Mouse (Mus musculus): Measurements from ENCODE around the gene Golga2. TPM values are rescaled to one million over a fixed set of nuclear protein-coding genes. Genes with fewer than 3 reads are reported as not detected.

Golga2 gene
- polyA plus RNA-seq, 1 experiment, result 36.3 TPM

- Histone ChIP-seq H3ac (ENCODE audit: control insufficient read depth, insufficient read length, low read depth) (no peak overlapping the region), H3K79me2 (ENCODE audit: control insufficient read depth, insufficient read depth) (no peaks in the 10 kb centered on the region), H3K27me3 (ENCODE audit: control insufficient read depth, insufficient read depth, insufficient read length) (no peaks in the 10 kb centered on the region), H3K4me3 (ENCODE audit: insufficient read depth, poor library complexity, severe bottlenecking) (no peak overlapping the region), H3K36me3 (ENCODE audit: control insufficient read depth, insufficient read depth) (peaks cover 40% of the 10 kb centered on the region), H3K79me3 (ENCODE audit: low read depth) (no peaks in the 10 kb centered on the region)
- TF ChIP-seq MYOG (IDR thresholded peaks at IDR 0.05; ENCODE audit: control insufficient read depth, extremely low read depth, insufficient read length) (no peak), FOSL1 (IDR thresholded peaks at IDR 0.05; ENCODE audit: insufficient read depth, low read length, poor library complexity, severe bottlenecking) (no peak), USF1 (IDR thresholded peaks at IDR 0.05; ENCODE audit: low read depth) (no peak), MAX (IDR thresholded peaks at IDR 0.05) (no peak), CTCF (IDR thresholded peaks at IDR 0.05; ENCODE audit: control insufficient read depth, insufficient read depth, insufficient read length) (no peak), MYOD1 (IDR thresholded peaks at IDR 0.05; ENCODE audit: control insufficient read depth, insufficient read length, low read depth) (no peak), CEBPB (IDR thresholded peaks at IDR 0.05; ENCODE audit: low read depth) (no peak)
These were observed 40.4 kb upstream of the Golga2 start for GRCm38 (mm10) chr2:32246741-32247140.

DNA sequence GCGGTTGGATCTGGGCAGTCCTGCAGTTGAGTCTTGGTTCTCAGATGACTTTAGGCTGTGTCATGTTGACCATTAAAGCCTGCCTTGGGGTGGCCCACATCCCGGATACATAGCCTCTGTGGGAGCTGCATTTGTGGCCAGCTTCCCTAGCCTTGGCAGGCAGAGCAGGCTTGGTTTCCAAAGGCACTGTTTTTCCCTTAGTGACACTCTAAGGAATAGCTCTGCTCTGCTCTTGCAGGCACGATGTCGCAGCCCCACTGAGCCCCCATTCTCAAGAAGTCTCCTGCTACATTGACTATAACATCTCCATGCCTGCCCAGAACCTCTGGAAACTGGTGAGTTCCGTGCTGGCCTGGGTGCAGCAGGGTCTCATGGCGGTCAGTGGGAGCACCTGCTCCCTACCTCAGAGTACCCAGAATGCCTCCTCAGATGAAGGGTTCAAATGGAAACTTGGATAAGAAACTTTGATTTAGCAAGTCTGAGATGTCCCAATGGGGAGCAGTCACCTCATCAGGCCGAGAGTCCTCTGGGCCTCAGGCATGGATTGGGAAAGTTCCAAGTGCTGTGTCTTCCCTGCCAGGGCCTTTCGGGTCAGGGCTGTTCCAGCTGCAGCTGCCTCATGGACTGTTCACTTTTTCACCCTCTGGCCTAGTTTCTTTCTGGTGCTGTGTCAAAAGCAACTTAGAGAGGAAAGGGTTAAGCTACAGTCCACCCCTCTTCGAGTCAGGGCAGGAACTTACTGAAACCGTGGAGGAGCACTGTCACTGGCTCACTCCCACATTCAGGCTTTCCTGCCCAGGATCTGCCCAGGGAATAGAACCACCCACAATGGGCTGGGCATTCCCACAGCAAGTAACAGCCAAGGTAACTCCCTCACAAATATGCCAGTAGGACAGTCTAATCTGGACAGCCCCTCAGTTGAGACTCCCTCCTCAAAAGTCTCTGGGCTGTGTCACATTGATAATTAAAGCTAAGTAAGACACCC, 38.5 kb upstream of the Golga2 start:
- no peaks in the 10 kb centered on the region for H3K79me3 ChIP-seq (ENCODE audit: low read depth)
- no peaks in the 10 kb centered on the region for H3K27me3 ChIP-seq (ENCODE audit: control insufficient read depth, insufficient read depth, insufficient read length)
- no peaks in the 10 kb centered on the region for H3K79me2 ChIP-seq (ENCODE audit: control insufficient read depth, insufficient read depth)
- no peak overlapping the region for H3ac ChIP-seq (ENCODE audit: control insufficient read depth, insufficient read length, low read depth)
- TF ChIP-seq MYOD1 (IDR thresholded peaks at IDR 0.05; ENCODE audit: control insufficient read depth, insufficient read length, low read depth) (no peak), USF1 (IDR thresholded peaks at IDR 0.05; ENCODE audit: low read depth) (no peak), MAX (IDR thresholded peaks at IDR 0.05) (no peak), CEBPB (IDR thresholded peaks at IDR 0.05; ENCODE audit: low read depth) (no peak), FOSL1 (IDR thresholded peaks at IDR 0.05; ENCODE audit: insufficient read depth, low read length, poor library complexity, severe bottlenecking) (no peak), CTCF (IDR thresholded peaks at IDR 0.05; ENCODE audit: control insufficient read depth, insufficient read depth, insufficient read length) (no peak)
- no peak overlapping the region for H3K4me3 ChIP-seq (ENCODE audit: insufficient read depth, poor library complexity, severe bottlenecking)
- peaks cover 54% of the 10 kb centered on the region for H3K36me3 ChIP-seq (ENCODE audit: control insufficient read depth, insufficient read depth)

DNA sequence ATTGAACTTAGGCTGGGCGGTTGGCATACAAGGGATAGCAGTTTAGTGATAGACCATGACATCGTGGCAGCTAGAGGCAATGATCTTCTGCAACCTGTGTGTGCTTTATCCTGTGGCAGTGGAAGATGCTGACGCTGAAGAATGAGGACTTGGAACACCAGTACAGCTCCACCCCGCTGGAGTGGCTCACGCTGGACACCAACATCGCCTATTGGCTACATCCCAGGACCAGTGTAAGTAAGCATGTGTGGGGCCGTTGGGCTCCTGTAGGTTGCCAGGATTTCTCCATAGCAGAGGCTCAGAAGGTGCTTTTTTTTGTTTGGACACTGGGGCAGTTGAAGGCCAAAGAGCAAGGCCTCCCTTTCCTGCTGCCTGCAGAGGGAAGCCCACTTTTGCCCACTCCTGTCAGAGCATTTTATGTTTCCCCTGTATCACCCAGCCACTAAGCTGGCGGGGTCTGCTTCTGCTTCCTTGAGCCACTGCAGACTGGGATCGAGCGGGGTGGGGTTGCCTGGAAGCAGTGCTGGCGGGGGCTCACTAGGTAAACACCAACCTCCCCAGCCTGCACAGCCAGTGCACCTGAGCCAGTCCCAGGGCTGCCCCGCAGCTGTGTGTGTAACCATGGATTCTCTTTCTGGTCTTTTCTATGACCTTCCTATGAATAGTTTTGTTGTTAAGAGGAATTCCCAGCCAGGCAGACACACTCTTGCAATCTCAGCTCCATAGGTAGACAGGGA, 35.2 kb upstream of the Golga2 start:
- Histone ChIP-seq H3K4me3 (ENCODE audit: insufficient read depth, poor library complexity, severe bottlenecking) (no peak overlapping the region), H3K27me3 (ENCODE audit: control insufficient read depth, insufficient read depth, insufficient read length) (no peaks in the 10 kb centered on the region), H3K79me3 (ENCODE audit: low read depth) (no peaks in the 10 kb centered on the region), H3K79me2 (ENCODE audit: control insufficient read depth, insufficient read depth) (no peaks in the 10 kb centered on the region), H3ac (ENCODE audit: control insufficient read depth, insufficient read length, low read depth) (no peak overlapping the region), H3K36me3 (ENCODE audit: control insufficient read depth, insufficient read depth) (peaks cover 56% of the 10 kb centered on the region)
- TF ChIP-seq MYOG (IDR thresholded peaks at IDR 0.05; ENCODE audit: control insufficient read depth, extremely low read depth, insufficient read length) (no peak), CTCF (IDR thresholded peaks at IDR 0.05; ENCODE audit: control insufficient read depth, insufficient read depth, insufficient read length) (no peak)

DNA sequence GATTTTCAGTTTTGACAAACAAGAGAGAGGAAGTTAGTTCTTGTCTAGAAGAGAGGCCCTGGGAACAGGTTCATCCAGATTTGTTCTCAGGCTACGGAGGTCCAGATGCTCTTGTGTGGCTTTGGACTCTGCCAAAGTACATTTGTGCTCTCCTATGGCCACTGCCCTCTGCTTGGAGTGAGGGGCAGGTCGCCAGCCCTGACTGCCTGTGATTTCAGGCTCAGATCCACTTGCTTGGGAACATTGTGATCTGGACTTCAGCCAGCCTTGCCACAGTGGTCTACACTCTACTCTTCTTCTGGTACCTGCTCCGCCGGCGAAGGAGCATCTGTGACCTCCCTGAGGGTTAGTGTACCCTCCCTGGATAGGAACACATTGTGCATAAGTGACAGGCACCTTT, 34.5 kb upstream of the Golga2 start:
- no peak overlapping the region for H3ac ChIP-seq (ENCODE audit: control insufficient read depth, insufficient read length, low read depth)
- H3K27me3 ChIP-seq (ENCODE audit: control insufficient read depth, insufficient read depth, insufficient read length), result no peaks in the 10 kb centered on the region
- TF ChIP-seq CTCF (IDR thresholded peaks at IDR 0.05; ENCODE audit: control insufficient read depth, insufficient read depth, insufficient read length) (no peak), USF1 (IDR thresholded peaks at IDR 0.05; ENCODE audit: low read depth) (no peak)
- H3K36me3 ChIP-seq (ENCODE audit: control insufficient read depth, insufficient read depth), result peaks cover 62% of the 10 kb centered on the region
- no peaks in the 10 kb centered on the region for H3K79me2 ChIP-seq (ENCODE audit: control insufficient read depth, insufficient read depth)
- no peak overlapping the region for H3K4me3 ChIP-seq (ENCODE audit: insufficient read depth, poor library complexity, severe bottlenecking)
- no peaks in the 10 kb centered on the region for H3K79me3 ChIP-seq (ENCODE audit: low read depth)

- H3K27me3 ChIP-seq (ENCODE audit: control insufficient read depth, insufficient read depth, insufficient read length), result no peaks in the 10 kb centered on the region
These were observed 33.8 kb upstream of the Golga2 start for GRCm38 (mm10) chr2:32253352-32253751.

More at GRCm38 (mm10) chr2:32253352-32253751, 33.8 kb upstream of the Golga2 start:
- H3ac ChIP-seq (ENCODE audit: control insufficient read depth, insufficient read length, low read depth), result no peak overlapping the region
- TF ChIP-seq MYOD1 (IDR thresholded peaks at IDR 0.05; ENCODE audit: control insufficient read depth, insufficient read length, low read depth) (no peak), CTCF (IDR thresholded peaks at IDR 0.05; ENCODE audit: control insufficient read depth, insufficient read depth, insufficient read length) (no peak), CEBPB (IDR thresholded peaks at IDR 0.05; ENCODE audit: low read depth) (no peak), MAX (IDR thresholded peaks at IDR 0.05) (no peak), MYOG (IDR thresholded peaks at IDR 0.05; ENCODE audit: control insufficient read depth, extremely low read depth, insufficient read length) (no peak), USF1 (IDR thresholded peaks at IDR 0.05; ENCODE audit: low read depth) (no peak), FOSL1 (IDR thresholded peaks at IDR 0.05; ENCODE audit: insufficient read depth, low read length, poor library complexity, severe bottlenecking) (no peak)
- H3K4me3 ChIP-seq (ENCODE audit: insufficient read depth, poor library complexity, severe bottlenecking), result no peak overlapping the region
- H3K36me3 ChIP-seq (ENCODE audit: control insufficient read depth, insufficient read depth), result peaks cover 62% of the 10 kb centered on the region
- peaks cover 5% of the 10 kb centered on the region for H3K79me2 ChIP-seq (ENCODE audit: control insufficient read depth, insufficient read depth)
- H3K79me3 ChIP-seq (ENCODE audit: low read depth), result peaks cover under 1% of the 10 kb centered on the region

Measured in C2C12 (cell line).